Mouse (Mus musculus): ENCODE results near the gene Eif4ebp2.

Eif4ebp2 gene

DNA sequence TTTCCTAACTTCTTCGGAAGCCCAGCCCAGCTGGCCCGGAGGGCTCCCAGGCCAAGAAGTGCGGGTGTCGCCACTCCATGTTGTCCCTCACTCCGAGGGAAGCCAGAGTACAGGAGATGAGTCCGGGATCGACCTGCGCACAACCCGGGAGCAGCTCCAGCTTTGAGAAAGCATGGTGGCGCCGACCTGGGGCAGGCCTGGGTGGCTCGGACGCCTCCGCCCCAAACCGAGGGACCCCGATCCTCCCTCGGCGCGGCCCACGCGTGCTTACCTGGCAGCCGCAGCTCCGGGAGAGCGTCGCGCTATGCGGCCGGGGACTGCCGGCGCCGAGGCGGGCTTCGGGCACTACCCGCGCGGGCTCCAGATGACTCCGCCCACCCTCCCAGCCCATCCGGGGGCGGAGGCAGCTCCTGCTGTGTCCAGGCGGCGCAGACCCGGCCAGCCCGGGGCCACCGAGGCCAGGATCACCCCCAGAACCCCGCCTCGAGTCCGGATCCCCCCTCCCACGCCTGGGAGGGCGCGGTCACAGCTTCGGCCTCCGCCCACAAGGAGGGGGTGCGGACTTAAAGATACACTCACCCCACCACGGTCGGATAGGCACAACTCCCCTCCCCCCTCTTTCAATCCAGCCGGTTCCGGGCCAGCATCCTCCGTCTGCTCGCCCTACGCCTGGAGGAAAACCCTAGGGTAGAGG is 69.3 kb downstream of the Eif4ebp2 start, which contains the start of gene Pald1:
Pald1 (minus strand) TSS at position 510 of the 694 bp plus-strand sequence.
- DNase-seq (ENCODE audit: low spot score in 2 of 2): peak; percentile 33 to 43

GRCm38 (mm10) chr10:61382281-61382731 is 70.2 kb downstream of the Eif4ebp2 start:
- no peak for DNase-seq (ENCODE audit: low spot score in 2 of 2)

- no peak for DNase-seq (ENCODE audit: low spot score in 2 of 2)
Observed at GRCm38 (mm10) chr10:61381823-61382222, 70.6 kb downstream of the Eif4ebp2 start.

DNA sequence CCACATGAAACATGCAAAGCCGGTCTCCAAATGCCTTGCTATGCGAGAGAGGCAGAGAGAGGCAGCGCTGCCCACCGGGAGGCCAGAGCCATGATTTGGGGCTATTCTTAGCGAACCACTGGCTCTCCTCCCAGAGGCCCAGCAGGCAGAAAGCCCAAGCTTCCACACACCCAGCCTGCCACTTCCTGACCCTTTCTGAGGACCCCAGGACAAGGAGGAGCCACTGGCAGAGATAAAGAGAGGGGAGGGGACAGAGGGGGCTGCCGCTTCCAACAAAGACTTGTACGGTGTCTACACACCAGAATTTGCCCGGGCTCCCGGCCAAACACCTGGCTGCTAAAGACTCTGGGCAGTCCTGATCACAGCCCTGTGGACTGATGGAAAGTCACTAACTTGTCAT is 72.3 kb downstream of the Eif4ebp2 start:
- DNase-seq (ENCODE audit: low spot score in 2 of 2): no peak

GRCm38 (mm10) chr10:61379340-61380040 is 73.0 kb downstream of the Eif4ebp2 start:
- no peak for DNase-seq (ENCODE audit: low spot score in 2 of 2)

- DNase-seq (ENCODE audit: low spot score in 2 of 2): no peak
Observed at GRCm38 (mm10) chr10:61378698-61379097, 73.8 kb downstream of the Eif4ebp2 start.

All from frontal cortex, postnatal 14 days (tissue).